Mouse (Mus musculus): Measurements from ENCODE around the gene Ebf1.
A peak's percentile ranks its signal among the peaks of the same experiment; 100 is the strongest.

DNA sequence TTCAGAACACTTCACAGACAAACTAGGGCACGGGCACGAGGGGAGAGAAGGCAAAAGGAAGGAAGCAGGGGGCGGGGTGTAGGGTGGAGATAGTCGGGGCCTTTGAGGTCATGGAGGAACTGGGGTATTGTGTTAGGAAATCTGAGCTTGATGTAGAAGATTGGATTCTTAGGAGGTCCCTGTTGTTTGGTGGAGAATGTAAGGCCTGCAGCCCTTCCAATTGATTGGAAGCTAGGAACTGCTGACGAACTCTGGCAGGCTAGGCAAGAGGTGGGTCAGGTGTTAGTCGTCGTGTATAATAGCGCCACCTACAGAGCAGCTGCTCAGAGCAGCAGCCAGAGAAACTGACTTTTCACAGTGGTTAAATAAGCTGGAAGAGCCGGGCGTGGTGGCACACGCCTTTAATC is 35.8 kb upstream of the Ebf1 start:
- no peak for TF ChIP-seq POLR2A (IDR thresholded peaks at IDR 0.05; ENCODE audit: control insufficient read depth, low read depth, low read length)
- TF ChIP-seq CTCF (IDR thresholded peaks at IDR 0.05; ENCODE audit: control insufficient read depth, insufficient read depth, insufficient replicate concordance, low read depth, low read length), result peak; percentile 52; the same call in 1 of the 2 replicates
